Mouse (Mus musculus): ENCODE measurements around the gene Trim11. TPM values are rescaled to one million over a fixed set of nuclear protein-coding genes. Genes with fewer than 3 reads are reported as not detected.
"Not testable (repeated sequence)": the region's sequence is repeated elsewhere in the genome, so short reads cannot be mapped to it uniquely, and the experiment has no call there.

Trim11 gene
- total and polyA plus RNA-seq, 3 experiments, result 11.9 to 19.4 (median 14.0) TPM

GRCm38 (mm10) chr11:58948542-58949479 lies 29.1 kb upstream of the Trim11 start, which contains the start of gene Hist3h2ba:
Gene Hist3h2ba, plus strand, starts transcription at chr11:58948920.
- 1% methylated on average over 48 of the region's 48 CpGs for WGBS
- DNase-seq, result peak; percentile 56 to 61
- H3K9ac ChIP-seq (ENCODE audit: low read depth, low read length), result peak within 1 kb of the TSS; percentile 33

DNA sequence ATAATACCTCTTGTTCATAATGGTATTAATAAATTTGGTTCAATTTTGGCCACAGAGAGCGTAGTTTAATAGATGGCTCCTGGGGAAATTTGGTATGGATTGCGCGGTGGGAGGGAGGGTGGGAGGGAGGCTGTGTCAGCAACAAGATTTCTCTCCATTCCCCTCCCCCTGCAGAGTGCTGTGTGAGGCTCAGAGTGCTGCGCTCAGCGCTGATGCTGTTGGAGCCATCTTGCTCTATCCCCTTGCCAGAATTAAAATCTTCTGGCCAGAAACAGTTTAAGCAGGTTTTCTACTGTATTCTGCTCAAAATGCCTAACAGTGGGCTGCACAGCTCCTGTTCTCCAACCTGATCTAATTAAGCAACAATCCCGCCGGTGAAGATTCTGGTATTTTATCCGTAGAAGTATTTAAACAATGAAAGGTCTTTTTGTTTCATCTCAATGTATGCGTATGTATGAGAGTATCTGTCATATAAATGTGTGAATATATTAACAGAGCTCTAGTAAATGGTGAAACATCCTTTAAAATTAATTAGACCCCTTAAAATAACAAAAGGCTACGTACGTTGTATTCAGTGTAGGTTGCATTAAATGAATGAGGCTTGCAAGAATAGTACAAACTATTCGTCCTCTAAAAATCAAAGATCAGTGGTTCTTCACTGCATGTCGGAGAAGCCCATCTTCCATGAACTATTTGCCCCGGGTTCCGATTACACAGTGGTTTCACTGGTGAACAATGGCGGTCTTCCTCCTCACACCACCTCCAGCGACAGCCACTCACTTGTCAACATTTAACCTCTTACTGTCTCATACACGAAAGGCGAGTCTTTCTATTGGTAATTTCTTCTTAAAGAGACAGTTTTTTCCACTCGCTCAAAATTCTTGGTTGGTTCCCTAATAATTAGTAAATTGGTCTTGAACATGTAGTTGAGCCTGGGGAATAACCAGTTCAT lies 28.1 kb upstream of the Trim11 start:
- Histone ChIP-seq H3K4me3 (no peak overlapping the region), H3K9ac (ENCODE audit: low read depth, low read length) (no peak overlapping the region)
- DNase-seq, result no peak

More at GRCm38 (mm10) chr11:58948542-58949479, 29.1 kb upstream of the Trim11 start, which contains the start of gene Hist3h2ba:
- Histone ChIP-seq H3K36me3 (ENCODE audit: control insufficient read depth, insufficient read depth, low read length) (no peaks in the 10 kb centered on the region), H3K4me1 (ENCODE audit: control insufficient read depth, insufficient read depth, low read length) (peaks cover 1% of the 10 kb centered on the region; the same call in 1 of the 2 replicates), H3K27ac (peak within 1 kb of the TSS; percentile 24), H3K27me3 (ENCODE audit: control insufficient read depth, insufficient read depth, low read length) (0 out of 2 replicates have a peak, but pooled peaks cover 1% of the 10 kb centered on the region), H3K4me3 (peak within 1 kb of the TSS; percentile 44), H3K79me2 (replicated peaks; ENCODE audit: control insufficient read depth, insufficient read depth, low read length) (no peaks in the 10 kb centered on the region)
- peak; percentile 79 for TF ChIP-seq POLR2A (IDR thresholded peaks at IDR 0.05; ENCODE audit: insufficient read depth, low read depth, low read length)
- no peak for TF ChIP-seq CTCF (IDR thresholded peaks at IDR 0.05)
- intact Hi-C loops (cut with DNase I), result no loop called here

GRCm38 (mm10) chr11:58951210-58951609 lies 26.7 kb upstream of the Trim11 start:
- H3K9ac ChIP-seq (ENCODE audit: low read depth, low read length), result no peak overlapping the region
- no peak for DNase-seq
- WGBS, result 86% methylated on average over 5 of the region's 5 CpGs
- H3K27ac ChIP-seq, result no peak overlapping the region
- H3K36me3 ChIP-seq (ENCODE audit: control insufficient read depth, insufficient read depth, low read length), result peaks cover 3% of the 10 kb centered on the region
- TF ChIP-seq EP300 (IDR thresholded peaks at IDR 0.05; ENCODE audit: insufficient read depth, low read depth, low read length) (no peak), POLR2A (IDR thresholded peaks at IDR 0.05; ENCODE audit: insufficient read depth, low read depth, low read length) (no peak), CTCF (IDR thresholded peaks at IDR 0.05) (no peak)
- intact Hi-C loops (cut with DNase I), result no loop called here
- H3K79me2 ChIP-seq (replicated peaks; ENCODE audit: control insufficient read depth, insufficient read depth, low read length), result no peaks in the 10 kb centered on the region
- 0 out of 2 replicates have a peak, but pooled peaks cover 1% of the 10 kb centered on the region for H3K27me3 ChIP-seq (ENCODE audit: control insufficient read depth, insufficient read depth, low read length)
- H3K4me3 ChIP-seq, result no peak overlapping the region
- peaks cover 1% of the 10 kb centered on the region; the same call in 1 of the 2 replicates for H3K4me1 ChIP-seq (ENCODE audit: control insufficient read depth, insufficient read depth, low read length)

More for the DNA sequence above, 28.1 kb upstream of the Trim11 start:
- 0 out of 2 replicates have a peak, but pooled peaks cover 1% of the 10 kb centered on the region for H3K27me3 ChIP-seq (ENCODE audit: control insufficient read depth, insufficient read depth, low read length)
- H3K4me1 ChIP-seq (ENCODE audit: control insufficient read depth, insufficient read depth, low read length), result peaks cover 1% of the 10 kb centered on the region; the same call in 1 of the 2 replicates
- no peaks in the 10 kb centered on the region for H3K36me3 ChIP-seq (ENCODE audit: control insufficient read depth, insufficient read depth, low read length)
- intact Hi-C loops (cut with DNase I), result no loop called here
- TF ChIP-seq POLR2A (IDR thresholded peaks at IDR 0.05; ENCODE audit: insufficient read depth, low read depth, low read length) (no peak), EP300 (IDR thresholded peaks at IDR 0.05; ENCODE audit: insufficient read depth, low read depth, low read length) (no peak), CTCF (IDR thresholded peaks at IDR 0.05) (no peak)
- WGBS, result 42% methylated on average over 20 of the region's 20 CpGs
- no peaks in the 10 kb centered on the region for H3K79me2 ChIP-seq (replicated peaks; ENCODE audit: control insufficient read depth, insufficient read depth, low read length)
- no peak overlapping the region for H3K27ac ChIP-seq

- Histone ChIP-seq H3K4me3 (peak overlapping the region; percentile 89), H3K4me1 (ENCODE audit: control insufficient read depth, insufficient read depth, low read length) (peaks cover 9% of the 10 kb centered on the region), H3K36me3 (ENCODE audit: control insufficient read depth, insufficient read depth, low read length) (peaks cover 8% of the 10 kb centered on the region), H3K9ac (ENCODE audit: low read depth, low read length) (peak overlapping the region; percentile 74), H3K27ac (peak overlapping the region; percentile 99), H3K27me3 (ENCODE audit: control insufficient read depth, insufficient read depth, low read length) (0 out of 2 replicates have a peak, but pooled peaks cover 1% of the 10 kb centered on the region), H3K79me2 (replicated peaks; ENCODE audit: control insufficient read depth, insufficient read depth, low read length) (no peaks in the 10 kb centered on the region)
- intact Hi-C loops (cut with DNase I), result loop anchor here (2.0 kb wide), 2 partner anchors 15 to 25 kb away; partner anchors contain the start of gene Rnf187
- no peak for TF ChIP-seq POLR2A (IDR thresholded peaks at IDR 0.05; ENCODE audit: insufficient read depth, low read depth, low read length)
- TF ChIP-seq CTCF (IDR thresholded peaks at IDR 0.05), result no peak
- no peak for TF ChIP-seq EP300 (IDR thresholded peaks at IDR 0.05; ENCODE audit: insufficient read depth, low read depth, low read length)
- DNase-seq, result no peak
- 1% methylated on average over 33 of the region's 33 CpGs for WGBS
These were observed 24.3 kb upstream of the Trim11 start for GRCm38 (mm10) chr11:58953351-58954169.

DNA sequence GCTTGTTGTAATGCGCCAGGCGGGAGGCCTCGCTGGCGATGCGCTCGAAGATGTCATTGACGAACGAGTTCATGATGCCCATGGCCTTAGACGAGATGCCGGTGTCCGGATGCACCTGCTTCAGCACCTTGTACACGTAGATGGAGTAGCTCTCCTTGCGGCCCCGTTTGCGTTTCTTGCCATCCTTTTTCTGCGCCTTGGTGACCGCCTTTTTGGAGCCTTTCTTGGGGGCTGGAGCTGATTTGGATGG lies 23.8 kb upstream of the Trim11 start:
- intact Hi-C loops (cut with DNase I), result loop anchor here (2.0 kb wide), 1 partner anchor 25 kb away; no protein-coding TSS in a partner anchor

More for the DNA sequence above, 23.8 kb upstream of the Trim11 start:
- Histone ChIP-seq H3K4me3 (peak overlapping the region; percentile 89), H3K27ac (peak overlapping the region; percentile 99), H3K9ac (ENCODE audit: low read depth, low read length) (peak overlapping the region; percentile 74)
- not testable (repeated sequence) for H3K4me1 ChIP-seq (ENCODE audit: control insufficient read depth, insufficient read depth, low read length); H3K36me3 ChIP-seq (ENCODE audit: control insufficient read depth, insufficient read depth, low read length); H3K27me3 ChIP-seq (ENCODE audit: control insufficient read depth, insufficient read depth, low read length); H3K79me2 ChIP-seq (replicated peaks; ENCODE audit: control insufficient read depth, insufficient read depth, low read length)
- under 1% methylated on average over 17 of the region's 17 CpGs for WGBS
- DNase-seq, result peak in 1 of 2 experiments; percentile 76

All from heart, adult 2 months (tissue).